Mouse (Mus musculus): Measurements from ENCODE around the gene Srcap. TPM values are rescaled to one million over a fixed set of nuclear protein-coding genes. Genes with fewer than 3 reads are reported as not detected.

Srcap gene
- total RNA-seq, 2 experiments from 2014 or later = 103 to 108 TPM

Small RNA genes within 50 kb of the gene (microRNA-seq; reads per million reads assigned to microRNA genes)
- gene Gm47278 (0 reads per million in 2 experiments), gene Mir7060 (0 reads per million in 2 experiments)

Other genes starting within 250 kb of the Srcap start
- 10 to 100 TPM; 35.0 to 38.6 TPM for gene Sephs2, start 237.9 kb upstream of the Srcap start, total RNA-seq (2021)
- gene Itgal, start 215.7 kb upstream of the Srcap start, total RNA-seq (2021) = under 1 TPM; 0.18 to 0.30 TPM
- gene Zfp768, start 166.4 kb upstream of the Srcap start, total RNA-seq (2021) = 10 to 100 TPM; 11.3 to 13.6 TPM
- 1 to 10 TPM; 6.3 to 7.5 TPM for gene Zfp747, start 135.9 kb upstream of the Srcap start, total RNA-seq (2021)
- 1 to 10 TPM; 3.4 to 3.5 TPM for gene 9130019O22Rik, start 124.8 kb upstream of the Srcap start, total RNA-seq (2021)
- gene E430018J23Rik, start 118.4 kb upstream of the Srcap start, total RNA-seq (2021) = 1 to 10 TPM; 6.0 to 7.9 TPM
- gene Zfp764, start 105.2 kb upstream of the Srcap start, total RNA-seq (2021) = 1 to 10 TPM; 3.8 to 3.9 TPM
- 10 to 100 TPM; 14.7 to 15.5 TPM for gene Zfp688, start 89.9 kb upstream of the Srcap start, total RNA-seq (2021)
- gene Zfp689, start 62.8 kb upstream of the Srcap start, total RNA-seq (2021) = 1 to 10 TPM; 6.0 to 6.5 TPM
- 10 to 100 TPM; 27.4 to 30.4 TPM for gene Prr14, start 52.4 kb upstream of the Srcap start, total RNA-seq (2021)
- gene Fbrs, start 32.8 kb upstream of the Srcap start, total RNA-seq (2021) = 10 to 100 TPM; 55.7 to 58.5 TPM
- gene Gm42715, start 7.6 kb downstream of the Srcap start, total RNA-seq (2021) = 1 to 10 TPM; 7.6 to 9.2 TPM
- gene Tmem265, start 49.4 kb downstream of the Srcap start, total RNA-seq (2021) = 1 to 10 TPM in 1 of 2 experiments, not detected in 1; 1.6 TPM
- 10 to 100 TPM; 76.7 to 80.5 TPM for gene Phkg2, start 61.4 kb downstream of the Srcap start, total RNA-seq (2021)
- 10 to 100 TPM in 1 of 2 experiments, 1 to 10 TPM in 1; 9.5 to 10.4 TPM for gene Ccdc189, start 76.6 kb downstream of the Srcap start, total RNA-seq (2021)
- 10 to 100 TPM; 67.4 to 67.9 TPM for gene Rnf40, start 76.8 kb downstream of the Srcap start, total RNA-seq (2021)
- gene Zfp629, start 103.8 kb downstream of the Srcap start, total RNA-seq (2021) = 10 to 100 TPM; 20.1 to 21.6 TPM
- gene Bcl7c, start 196.9 kb downstream of the Srcap start, total RNA-seq (2021) = 10 to 100 TPM; 34.4 to 34.6 TPM
- gene Ctf1, start 200.8 kb downstream of the Srcap start, total RNA-seq (2021) = 1 to 10 TPM; 3.5 to 4.6 TPM
- not detected for gene Ctf2, start 220.2 kb downstream of the Srcap start, total RNA-seq (2021)
- 10 to 100 TPM; 59.2 to 59.7 TPM for gene Fbxl19, start 232.6 kb downstream of the Srcap start, total RNA-seq (2021)